Mouse (Mus musculus) neural tube, embryonic 10.5 days (tissue): ENCODE results near the gene C1galt1.

Source experiments
- DNase-seq: peaks from one replicate; pipeline ENCODE4 v3.0.0-alpha.2; 2017; ENCODE audit warnings: low spot score; ENCODE audit errors: extremely low spot score

C1galt1 gene

DNA sequence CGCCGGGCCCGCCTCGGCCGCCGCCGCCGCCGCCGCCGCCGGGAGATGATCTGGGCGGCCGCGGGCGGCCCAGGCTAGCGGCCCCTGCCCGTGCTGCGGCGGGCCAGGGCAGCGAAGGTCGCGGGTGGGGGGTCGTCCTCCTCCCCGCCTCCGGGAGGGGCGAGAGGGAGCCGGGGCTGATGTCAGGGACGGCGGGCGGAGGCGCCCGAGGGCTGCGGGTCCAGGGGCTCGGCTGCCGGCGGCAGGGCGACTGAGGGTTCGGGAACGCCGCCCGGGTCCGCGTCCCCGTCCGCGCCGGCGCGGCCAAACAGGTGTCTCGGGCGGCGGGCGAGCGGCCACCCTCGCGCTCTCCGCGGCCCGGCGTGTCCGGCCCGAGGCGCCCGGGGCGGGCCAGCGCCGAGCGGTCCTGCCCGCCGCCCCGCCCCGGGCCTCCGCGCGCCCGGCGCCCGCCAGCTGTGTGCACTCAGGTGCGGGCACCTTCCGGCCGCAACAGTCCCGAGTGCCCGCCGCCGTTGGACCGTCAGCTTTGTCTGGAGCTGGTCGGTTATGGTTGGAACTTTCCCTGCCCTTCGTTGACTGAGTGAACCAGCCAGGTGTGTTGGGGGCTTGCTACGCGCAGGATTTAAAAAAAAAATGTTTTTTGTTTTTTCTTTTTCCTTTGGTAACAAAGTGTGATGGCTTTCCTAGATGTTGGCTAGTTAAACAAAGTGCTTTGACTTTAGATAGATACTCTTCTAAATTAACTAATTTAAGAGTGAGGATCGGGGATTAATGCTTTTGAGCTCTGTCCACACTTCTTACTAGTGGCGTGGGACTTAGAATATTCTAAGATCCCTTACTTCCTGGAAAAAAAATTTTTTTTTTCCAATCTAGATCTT lies at the start of gene C1galt1:
C1galt1 (plus strand) TSS at position 41 of the 878 bp plus-strand sequence.
- DNase-seq, result no peak

DNA sequence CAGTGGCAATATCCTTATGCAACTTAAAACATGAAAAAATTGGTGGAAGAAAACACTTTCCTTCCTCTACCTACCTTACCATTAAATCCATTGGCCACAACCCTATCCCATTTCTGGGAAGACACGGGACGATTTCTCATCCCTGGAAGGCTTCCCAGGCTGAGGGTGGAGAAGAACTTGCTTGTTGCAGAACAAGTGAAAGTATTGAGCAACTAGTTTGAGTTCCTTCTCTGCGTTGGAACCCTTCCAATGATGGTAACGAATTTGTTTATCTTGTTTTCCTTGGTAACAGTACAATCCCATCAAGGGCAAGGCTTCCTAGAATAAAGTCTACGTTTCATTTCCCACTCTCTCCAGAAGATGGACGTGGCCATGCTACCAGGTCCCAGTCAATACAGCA lies 44.7 kb upstream of the C1galt1 start:
- DNase-seq, result no peak

DNA sequence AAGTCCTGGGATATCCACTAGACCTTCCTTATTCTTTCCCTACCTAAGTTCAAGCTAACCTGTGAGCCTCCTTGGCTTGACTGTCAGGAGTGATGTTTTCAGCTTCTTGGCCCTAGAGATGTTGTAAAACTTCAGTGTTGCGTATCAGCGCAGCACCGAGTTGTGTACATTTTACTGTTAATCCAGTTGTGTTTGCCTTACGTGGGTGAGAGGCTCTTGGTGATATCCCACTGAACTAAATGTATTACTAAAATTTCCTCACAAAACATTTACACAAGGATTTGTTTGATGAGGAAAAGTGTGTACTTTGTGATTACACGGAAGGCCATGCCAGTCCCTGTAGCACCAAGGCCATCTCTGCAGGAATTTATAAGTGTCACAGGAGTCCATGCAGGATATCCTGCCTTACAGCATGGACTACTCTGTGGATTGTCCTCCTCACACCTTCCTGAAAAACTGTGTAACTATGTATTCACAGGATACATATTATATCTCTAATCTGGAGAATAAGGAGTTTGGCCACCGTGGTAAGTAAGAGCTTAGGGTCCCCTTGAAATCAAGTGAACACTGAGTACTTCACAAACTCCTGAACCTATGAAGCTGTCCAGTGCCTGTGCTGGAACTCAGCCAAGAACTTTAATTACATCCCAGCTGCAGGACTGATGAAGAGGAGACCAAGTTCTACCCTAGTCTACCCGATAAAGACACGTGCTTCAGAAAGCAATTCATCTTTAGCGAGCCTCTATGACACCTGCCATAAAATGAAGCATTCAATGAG lies 40.7 kb upstream of the C1galt1 start:
- DNase-seq, result no peak

DNA sequence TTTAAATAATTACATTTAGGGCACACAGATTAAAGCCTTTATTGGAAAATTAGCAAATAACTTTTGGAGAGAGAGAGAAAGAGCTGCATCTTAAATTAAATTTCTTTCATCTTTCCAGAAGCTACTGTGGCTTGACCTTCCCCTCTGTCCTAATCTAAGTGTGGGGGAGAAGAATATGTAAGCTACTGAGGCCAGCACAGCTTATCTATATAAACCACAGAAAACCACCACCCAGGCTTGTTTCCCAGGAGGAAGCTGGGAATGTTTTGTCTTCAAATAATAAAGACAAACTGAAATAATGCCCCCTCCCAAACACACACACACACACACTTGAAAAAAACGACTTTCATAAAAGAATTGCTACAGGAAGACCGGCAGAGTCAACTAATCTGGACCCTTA lies 30.5 kb upstream of the C1galt1 start:
- DNase-seq, result no peak

DNA sequence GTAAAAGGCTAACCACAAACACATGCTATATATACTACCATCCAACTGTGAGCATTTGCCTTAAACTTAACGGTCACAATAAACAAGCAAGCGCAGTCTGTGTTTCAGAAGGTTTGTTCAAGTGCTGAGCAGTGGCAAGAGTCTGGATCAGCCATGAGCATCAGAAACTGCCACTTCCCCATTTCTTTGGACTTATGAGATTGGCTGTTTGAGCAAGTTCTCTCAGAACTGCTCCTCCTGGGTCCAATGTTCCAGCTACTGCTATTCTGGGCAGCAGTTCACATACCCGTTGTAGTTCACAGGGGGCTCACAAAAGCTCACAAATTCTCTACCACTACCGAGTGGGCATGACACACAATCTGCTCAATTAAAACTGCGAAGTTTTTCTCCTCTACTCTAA lies 28.4 kb upstream of the C1galt1 start:
- DNase-seq, result no peak

DNA sequence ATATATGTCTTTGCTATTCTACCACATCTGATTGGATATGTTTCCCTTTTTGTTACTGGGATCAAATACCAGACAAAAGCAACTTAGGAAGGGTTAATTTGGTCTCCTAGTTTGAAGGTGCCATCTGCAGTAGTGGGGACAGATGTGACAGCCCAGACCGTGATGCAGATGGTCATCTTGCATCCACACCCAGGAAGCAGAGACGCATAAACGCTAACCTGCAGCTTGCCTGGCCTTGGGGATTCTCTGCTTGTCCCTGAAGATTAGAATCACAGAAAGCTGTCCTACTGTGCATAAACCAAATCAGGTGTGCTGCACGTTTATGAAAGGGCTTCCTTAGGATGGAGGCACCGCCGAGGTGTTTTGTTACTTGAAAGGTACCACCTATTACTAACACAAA lies 22.0 kb upstream of the C1galt1 start:
- no peak for DNase-seq

DNA sequence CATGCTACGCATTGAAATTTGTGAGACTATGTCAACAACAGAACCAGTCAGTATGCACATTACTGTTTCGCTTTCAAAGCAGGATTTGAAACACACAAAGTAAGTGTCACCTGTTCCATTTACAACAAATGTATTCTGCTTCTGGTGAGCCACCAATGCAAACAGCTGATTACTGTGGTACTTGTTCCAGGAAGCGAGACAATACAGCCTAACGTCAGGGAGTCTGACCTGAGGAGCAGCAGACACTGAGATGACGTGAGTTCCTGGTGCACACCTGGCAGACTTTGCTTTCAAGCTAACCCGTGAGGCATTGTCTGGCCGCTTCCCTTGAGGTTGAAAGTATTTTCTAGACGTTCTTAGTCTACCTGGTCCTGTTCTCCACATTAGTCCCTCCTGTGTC lies 13.8 kb upstream of the C1galt1 start:
- DNase-seq, result no peak

DNA sequence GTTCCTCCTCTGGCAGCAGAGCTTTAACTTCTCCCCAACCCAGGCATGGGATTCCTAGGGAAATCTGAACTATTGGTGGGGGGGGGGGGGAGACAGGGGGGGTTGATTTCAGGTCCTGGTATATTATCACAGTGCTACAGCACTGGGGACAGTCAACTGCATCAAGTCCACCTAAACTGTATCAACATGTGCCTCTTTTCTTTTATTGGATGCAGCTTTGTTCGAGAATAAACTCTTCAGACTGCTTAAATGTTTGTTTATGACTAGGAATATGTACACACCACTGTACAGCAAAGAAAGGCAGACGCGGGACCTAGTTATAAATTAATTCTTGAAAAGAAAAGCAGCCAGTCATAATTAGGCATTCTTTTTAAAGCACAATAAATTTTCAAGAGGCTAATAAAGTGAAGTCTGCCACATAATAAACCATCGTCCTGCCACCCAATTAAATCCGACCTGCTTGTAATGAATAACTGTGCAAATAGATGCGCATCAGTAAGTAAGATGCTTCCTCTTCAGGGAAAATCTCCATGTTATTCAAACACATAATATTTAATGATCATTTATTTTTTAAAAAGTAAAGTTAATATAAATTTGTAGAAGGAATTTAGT lies 12.0 kb upstream of the C1galt1 start:
- DNase-seq, result no peak

DNA sequence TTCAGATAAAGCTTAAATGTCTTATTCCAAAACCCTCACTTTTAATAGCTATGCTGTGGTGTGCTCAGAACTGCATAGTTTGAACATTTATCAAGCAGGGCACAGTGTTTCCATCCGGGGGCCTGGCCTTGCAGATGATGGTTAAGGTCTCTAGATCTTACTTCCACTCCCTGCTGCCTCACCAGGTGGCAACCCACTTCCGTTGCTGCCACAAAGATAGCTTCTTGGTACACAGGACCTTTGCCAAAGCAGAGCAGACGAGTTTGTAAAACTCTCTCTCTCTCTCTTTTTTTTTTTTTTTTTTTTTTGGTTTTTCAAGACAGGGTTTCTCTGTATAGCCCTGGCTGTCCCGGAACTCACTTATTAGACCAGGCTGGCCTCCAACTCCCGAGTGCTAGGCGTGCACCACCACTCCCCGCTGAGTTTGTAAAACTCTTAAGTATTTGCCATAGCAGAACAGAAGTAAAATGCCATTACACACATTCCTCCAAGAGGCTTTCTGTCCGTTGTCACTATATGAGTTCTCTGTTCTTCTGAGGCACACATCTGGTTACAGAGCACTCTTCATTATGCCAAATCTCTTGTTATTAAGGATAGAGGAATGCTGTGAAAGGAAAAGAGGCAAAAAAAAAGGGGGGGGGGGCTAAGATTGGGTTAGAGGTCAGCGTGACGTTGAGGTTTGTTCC lies 773 bp upstream of the C1galt1 start:
- no peak for DNase-seq

DNA sequence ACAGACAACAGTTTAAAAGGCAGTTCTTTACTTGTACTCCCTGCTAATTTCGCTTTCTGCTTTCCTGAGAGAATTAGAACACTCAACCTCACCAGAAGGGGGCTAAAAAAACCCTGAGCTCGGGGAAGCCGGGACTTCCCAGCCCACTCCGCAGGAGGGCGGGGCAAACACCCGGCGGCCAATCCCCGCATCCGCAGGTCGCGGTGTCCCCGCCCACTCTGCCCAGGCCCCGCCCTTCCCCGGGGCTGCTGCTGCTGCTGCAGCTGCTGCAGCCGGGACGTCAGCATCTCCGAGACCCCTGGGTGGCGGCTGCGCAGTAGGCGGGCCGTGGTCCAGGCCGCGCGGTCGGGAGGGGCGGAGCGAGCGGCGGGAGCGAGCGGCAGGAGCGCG lies 235 bp upstream of the C1galt1 start:
- peak; percentile 96 for DNase-seq

DNA sequence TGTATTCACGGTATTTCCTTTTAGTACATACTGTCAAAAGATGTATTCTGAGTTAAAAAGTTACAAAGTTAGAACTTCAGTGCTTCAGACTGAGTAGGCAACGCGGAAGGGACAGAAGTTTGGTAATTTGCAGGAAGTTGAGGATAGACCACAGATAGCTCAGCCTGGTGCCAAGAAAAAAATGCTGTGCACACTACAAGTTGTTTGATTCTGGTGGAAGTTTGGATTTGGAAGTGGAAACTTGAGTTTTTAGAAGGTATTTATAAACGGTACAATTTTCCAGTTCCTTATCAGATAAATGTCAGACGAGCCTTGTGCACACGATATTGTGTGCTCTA lies 1.0 kb downstream of the C1galt1 start:
- DNase-seq, result no peak

DNA sequence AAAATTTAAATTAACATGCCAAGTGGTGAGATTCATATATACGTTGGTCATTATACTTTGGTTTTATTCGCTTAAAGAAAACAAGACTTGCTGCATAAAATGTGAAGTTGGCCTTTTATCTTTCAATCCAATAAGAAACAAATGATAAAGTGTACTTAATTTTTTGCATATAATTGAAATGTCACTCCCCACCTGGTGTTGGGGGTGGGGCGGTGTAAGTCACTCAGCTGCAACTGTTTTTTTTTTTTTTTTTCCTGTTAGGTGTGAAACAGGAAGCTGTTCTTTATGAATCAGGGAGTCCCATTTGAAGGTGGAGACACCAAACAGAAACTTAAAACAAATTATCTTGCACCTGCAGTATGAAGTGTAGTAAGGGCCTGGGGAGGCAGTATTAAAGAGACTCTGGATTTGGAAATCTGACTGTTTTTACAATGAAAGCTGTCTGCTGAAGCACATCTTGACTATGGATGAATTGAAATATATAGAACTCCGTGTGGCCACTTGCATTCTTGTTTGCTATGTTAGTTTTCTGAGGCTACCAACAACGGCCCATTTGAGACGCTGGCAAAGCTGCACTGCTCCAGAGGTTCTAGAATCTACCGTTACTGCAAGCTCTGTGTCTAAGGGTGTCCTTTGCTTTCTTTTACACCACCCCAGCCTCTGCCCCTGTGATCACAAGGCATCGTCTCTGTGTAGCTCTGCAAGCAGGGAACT lies 2.2 kb downstream of the C1galt1 start:
- no peak for DNase-seq

DNA sequence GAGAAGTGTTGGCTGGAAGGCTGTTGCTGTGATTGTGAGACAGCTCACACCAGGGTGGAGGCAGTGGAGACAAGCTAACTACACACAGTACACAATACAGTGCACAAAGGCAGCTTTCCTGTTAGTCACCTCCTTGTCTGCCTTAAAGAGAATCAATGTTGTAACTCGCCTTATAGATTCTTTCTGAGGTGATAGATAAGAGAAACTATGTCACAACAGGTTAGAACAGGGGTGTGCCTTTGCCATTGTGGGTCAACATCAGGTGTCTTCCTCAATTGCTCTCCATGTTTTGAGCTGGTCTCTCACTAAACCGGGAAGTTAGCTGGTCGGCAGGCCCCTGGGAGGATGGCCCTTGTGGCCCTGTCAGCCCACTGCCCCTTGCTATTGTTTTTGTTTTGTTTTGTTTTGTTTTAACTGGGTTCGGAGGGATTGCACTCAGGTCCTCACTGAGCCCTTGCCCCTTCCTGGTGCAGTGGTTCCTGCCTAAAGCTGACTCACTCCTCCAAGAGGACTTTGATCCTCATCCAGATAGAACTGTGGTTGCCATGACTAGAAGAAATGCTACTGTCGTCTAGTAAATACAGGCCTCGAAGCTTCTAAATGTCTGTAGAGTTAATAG lies 3.4 kb downstream of the C1galt1 start:
- DNase-seq, result no peak

DNA sequence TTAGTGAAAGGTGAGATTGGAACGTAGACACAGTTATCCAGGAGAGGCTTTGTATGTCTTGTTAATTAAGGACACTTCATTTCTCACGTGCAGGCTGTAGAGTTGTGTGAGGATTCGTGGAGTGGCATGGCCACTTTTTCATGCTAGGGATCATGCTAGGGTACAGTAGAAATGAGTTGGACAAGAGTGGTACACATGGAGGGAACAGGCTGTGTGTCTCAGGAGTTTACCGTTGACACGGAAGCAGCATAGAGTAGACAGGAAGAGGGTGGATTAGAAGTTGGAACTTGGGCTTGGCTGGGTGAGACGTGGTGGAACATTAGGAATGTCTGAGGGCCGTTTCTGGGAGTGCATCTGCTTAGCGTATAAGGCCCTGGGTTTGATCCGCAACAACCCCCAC lies 4.1 kb downstream of the C1galt1 start:
- no peak for DNase-seq

DNA sequence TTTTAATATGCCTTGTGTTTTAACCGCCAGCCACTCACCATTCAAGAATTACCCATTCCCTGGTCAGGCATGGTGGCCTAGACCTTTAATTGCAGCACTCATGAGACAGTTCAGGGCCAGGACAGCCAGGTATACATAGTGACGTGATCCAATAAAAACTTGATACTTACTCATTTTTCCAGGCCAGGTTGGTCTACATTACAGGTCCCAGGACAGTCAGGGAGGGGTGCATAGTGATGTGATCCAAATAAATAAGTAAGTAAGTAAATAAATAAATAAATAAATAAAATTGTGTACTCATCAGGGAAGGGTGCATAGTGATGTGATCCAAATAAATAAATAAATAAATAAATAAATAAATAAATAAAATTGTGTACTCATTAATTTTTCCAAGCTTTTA lies 6.4 kb downstream of the C1galt1 start:
- no peak for DNase-seq

DNA sequence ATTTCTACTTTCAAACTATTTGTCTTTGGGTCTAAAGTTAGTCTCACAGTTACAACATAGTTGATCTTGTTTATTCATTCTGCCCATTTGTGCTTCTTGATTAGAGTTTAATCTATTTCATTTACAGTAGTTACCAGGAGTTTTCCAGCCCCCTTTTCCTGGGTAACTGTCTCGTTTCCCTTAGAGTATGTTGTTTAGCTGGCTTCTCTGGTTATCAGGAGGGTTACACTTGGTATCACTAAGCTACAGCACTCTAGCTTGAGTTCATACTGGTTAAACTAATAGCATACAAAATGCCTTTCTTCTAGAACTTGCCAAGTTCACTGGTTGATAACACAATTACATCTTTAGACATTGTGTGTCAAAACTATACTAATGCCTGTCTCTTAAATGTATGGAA lies 8.3 kb downstream of the C1galt1 start:
- DNase-seq, result no peak

DNA sequence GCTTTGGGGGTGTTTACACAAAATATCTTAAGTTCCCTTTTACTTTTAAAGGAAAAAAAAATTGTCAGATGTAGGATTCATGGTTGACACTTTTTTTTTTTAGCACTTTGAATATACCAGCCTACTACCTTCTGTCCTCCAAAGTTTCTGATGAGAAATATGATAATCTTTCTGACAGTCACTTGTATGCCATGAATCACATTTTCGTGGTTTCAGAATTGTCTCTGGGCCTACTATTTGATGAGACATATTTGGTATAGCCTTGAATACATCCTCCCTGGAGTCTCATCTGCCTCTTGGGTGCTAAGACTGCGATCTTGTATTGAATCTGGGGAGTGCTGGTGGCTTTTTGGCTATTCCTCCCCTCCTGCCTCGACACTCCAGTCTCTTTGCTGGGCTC lies 8.8 kb downstream of the C1galt1 start:
- no peak for DNase-seq

DNA sequence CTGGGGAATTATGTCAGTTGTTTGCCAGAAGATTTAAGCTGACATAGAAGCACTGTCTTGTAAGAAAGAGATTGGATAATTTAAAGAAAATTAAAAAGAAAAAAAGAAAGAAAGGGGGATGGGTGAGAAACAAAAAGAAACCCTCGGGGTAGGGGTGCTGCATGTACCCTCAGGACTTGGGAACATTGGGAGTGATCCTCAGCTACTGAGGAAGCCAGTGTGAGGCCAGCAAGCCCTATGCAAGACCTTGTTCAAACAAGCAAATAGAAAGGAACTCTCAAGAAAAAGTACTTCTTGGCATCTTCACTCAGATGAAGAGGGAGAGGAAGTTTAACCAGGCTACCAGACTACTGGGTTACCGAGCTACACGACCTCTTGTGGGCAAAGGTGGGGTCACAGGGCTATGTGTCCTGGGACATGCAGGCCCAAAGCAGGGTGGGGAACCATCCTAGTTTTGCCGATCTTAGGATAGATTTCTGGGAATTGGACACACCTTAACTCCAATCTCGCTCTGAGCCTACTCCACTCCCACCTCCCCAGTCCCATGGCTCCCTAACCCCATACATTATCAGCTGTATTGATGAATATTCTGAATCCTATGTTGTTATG lies 12.1 kb downstream of the C1galt1 start:
- no peak for DNase-seq

DNA sequence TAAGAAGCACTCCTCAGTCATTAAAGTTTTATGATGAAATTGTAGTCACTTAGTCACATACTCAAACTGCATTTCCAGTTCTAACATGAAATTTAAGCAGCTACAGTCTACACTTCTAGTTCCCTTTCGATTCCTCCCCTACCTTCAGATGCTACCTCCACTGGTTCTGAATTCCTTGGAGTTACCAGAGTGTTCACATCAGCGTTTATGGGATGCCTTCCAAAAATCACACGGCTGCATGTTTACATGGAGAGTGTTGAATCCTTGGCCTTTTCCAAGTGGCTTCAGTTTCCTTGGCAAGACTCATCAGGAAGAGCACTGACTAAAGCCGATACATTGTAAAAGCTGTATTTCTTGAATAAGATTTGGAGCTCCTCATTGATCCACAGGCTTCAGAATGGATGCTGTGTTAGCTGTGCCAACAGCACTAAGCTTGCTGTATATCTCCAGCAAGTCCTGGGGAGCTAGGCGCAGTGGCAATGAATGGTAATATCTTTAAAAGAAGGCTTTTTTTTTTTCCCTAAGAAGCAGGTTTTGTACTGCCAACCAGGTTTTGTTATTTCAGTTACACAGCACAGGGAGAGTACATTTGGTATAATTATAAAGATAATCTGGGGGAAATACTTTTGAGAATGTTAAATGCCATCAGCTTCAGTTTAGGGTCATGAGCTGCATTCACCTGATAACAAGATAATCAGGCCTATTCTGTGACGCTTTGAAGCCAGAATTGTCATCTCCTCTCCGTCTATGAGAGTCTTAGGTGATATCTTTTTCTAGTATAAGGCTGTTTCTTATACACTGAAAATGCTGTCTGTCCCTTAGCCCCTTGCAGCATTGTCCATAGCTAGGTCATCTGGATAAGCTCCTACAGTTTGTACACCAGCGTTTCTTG lies 13.0 kb downstream of the C1galt1 start:
- DNase-seq, result no peak
